Mouse (Mus musculus) hindbrain, postnatal 0 days (tissue): ENCODE measurements around the gene 1110032A03Rik. TPM values are rescaled to one million over a fixed set of nuclear protein-coding genes. Genes with fewer than 3 reads are reported as not detected.

Experiments
- ATAC-seq: fragments of 200-750 bp; cut with Nextera tagmentation; 2 replicates; pipeline ENCODE4 v1.8.0; 2017; ENCODE audit warnings: mild to moderate bottlenecking, moderate TSS enrichment, moderate library complexity
- DNase-seq: peaks from one replicate; pipeline ENCODE4 v3.0.0-alpha.2; 2015; ENCODE audit warnings: low spot score
- H3K27ac ChIP-seq: fragments of 300-500 bp; sonication (generic); 2 replicates; pipeline ENCODE4 v1.5.1; 2014; ENCODE audit warnings: mild to moderate bottlenecking
- H3K27me3 ChIP-seq: fragments of 300-500 bp; sonication (generic); 2 replicates; pipeline ENCODE4 v1.6.1; 2014; ENCODE audit warnings: low read length, mixed read lengths; ENCODE audit not compliant: insufficient read depth
- H3K36me3 ChIP-seq: fragments of 300-500 bp; sonication (generic); 2 replicates; pipeline ENCODE4 v1.6.1; 2014; ENCODE audit warnings: low read length, mixed read lengths; ENCODE audit not compliant: insufficient read depth
- H3K4me1 ChIP-seq: fragments of 300-500 bp; sonication (generic); 2 replicates; pipeline ENCODE4 v1.6.1; 2014; ENCODE audit warnings: antibody characterized with exemption, low read length, mixed read lengths; ENCODE audit not compliant: insufficient read depth
- H3K4me2 ChIP-seq: fragments of 300-500 bp; sonication (generic); 2 replicates; pipeline ENCODE4 v1.6.1; 2014; ENCODE audit warnings: low read depth, mild to moderate bottlenecking, low read length, moderate library complexity, mixed read lengths
- H3K4me3 ChIP-seq: fragments of 300-500 bp; sonication (generic); 2 replicates; pipeline ENCODE4 v1.5.1; 2014; ENCODE audit warnings: low read length
- H3K9ac ChIP-seq: fragments of 300-500 bp; sonication (generic); replicated peaks from 2 replicates; pipeline ENCODE4 v1.6.1; 2014; ENCODE audit warnings: mild to moderate bottlenecking, low read length, moderate library complexity, mixed read lengths
- H3K9me3 ChIP-seq: fragments of 300-500 bp; sonication (generic); 2 replicates; pipeline ENCODE4 v1.6.1; 2016; ENCODE audit warnings: low read length, mixed read lengths
- CTCF ChIP-seq: IDR thresholded peaks from 2 replicates; pipeline ENCODE4 v1.5.1; 2016; ENCODE audit warnings: antibody characterized with exemption, control low read depth, low read depth
- WGBS: fragments of 180-500 bp; shearing (Covaris S2); extraction: QIAGEN DNeasy Blood & Tissue Kit; methylation state at CpG from one replicate; pipeline ENCODE4 v1.1.7; 2014; 5-methylcytosine and 5-hydroxymethylcytosine counted together
- polyA plus RNA-seq: library from polyadenylated mRNA; unstranded; fragments of >200 nt; fragmentation: Nextera tagmentation; extraction: Ambion mirVana; gene quantifications from 2 replicates; pipeline ENCODE4 v1.2.1, GENCODE M21; 2015
- total RNA-seq: library from RNA; depleted of rRNA; stranded (reverse); fragments of >200 nt; gene quantifications from 2 replicates; pipeline ENCODE4 v1.2.3, GENCODE M21; 2014; rRNA removed

1110032A03Rik gene
- total and polyA plus RNA-seq, 2 experiments from 2014 or later = 42.3 to 66.2 TPM

GRCm38 (mm10) chr9:50718878-50719277 lies 56.4 kb downstream of the 1110032A03Rik start:
- 80% methylated on average over 4 of the region's 4 CpGs for WGBS
- H3K4me3 ChIP-seq = no peak overlapping the region
- no peak overlapping the region for H3K4me2 ChIP-seq
- ATAC-seq = no peak
- H3K4me1 ChIP-seq = peaks cover 12% of the 10 kb centered on the region; the same call in 1 of the 2 replicates
- H3K36me3 ChIP-seq = no peaks in the 10 kb centered on the region
- no peaks in the 10 kb centered on the region for H3K27me3 ChIP-seq
- H3K9ac ChIP-seq = no peak overlapping the region
- no peak for TF ChIP-seq CTCF
- no peak overlapping the region for H3K27ac ChIP-seq
- no peaks in the 10 kb centered on the region for H3K9me3 ChIP-seq
- no peak for DNase-seq

DNA sequence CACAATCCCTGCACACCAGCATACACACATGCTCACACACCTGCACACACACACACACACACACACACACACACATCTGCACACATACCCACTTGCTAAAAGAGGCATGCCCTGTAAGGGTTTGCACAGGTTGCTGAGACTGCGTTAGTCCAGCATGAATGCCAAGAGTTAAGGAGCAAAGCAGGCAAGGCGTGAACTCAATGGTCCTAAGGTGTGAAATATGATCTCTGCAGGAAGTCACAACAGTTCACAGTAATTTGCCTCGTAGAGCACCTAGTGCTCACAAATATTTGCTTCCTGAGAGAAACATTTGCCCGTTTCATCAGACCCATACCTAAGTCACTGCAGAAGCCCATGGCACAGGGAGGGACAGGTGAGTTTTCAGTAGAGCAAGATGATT lies 61.1 kb downstream of the 1110032A03Rik start:
- H3K27me3 ChIP-seq = no peaks in the 10 kb centered on the region
- no peaks in the 10 kb centered on the region for H3K4me1 ChIP-seq
- no peaks in the 10 kb centered on the region for H3K9me3 ChIP-seq
- H3K27ac ChIP-seq = no peak overlapping the region
- TF ChIP-seq CTCF = no peak
- WGBS = 65% methylated on average over 4 of the region's 4 CpGs
- H3K9ac ChIP-seq = no peak overlapping the region
- H3K4me2 ChIP-seq = no peak overlapping the region
- DNase-seq = no peak
- ATAC-seq = no peak
- no peaks in the 10 kb centered on the region for H3K36me3 ChIP-seq
- H3K4me3 ChIP-seq = no peak overlapping the region

Other genes starting within 250 kb of the 1110032A03Rik start
- gene Pts, start 246.8 kb downstream of the 1110032A03Rik start, total RNA-seq = 65.7 and 86.8 TPM in 2 replicates
- 114 and 115 TPM in 2 replicates for gene Pts, start 246.8 kb downstream of the 1110032A03Rik start, polyA plus RNA-seq
- 17.2 and 21.7 TPM in 2 replicates for gene Il18, start 220.7 kb downstream of the 1110032A03Rik start, total RNA-seq
- gene Il18, start 220.7 kb downstream of the 1110032A03Rik start, polyA plus RNA-seq = 38.0 and 39.5 TPM in 2 replicates
- 0.21 and 0.72 TPM in 2 replicates for gene Bco2, start 220.3 kb downstream of the 1110032A03Rik start, total RNA-seq
- gene Bco2, start 220.3 kb downstream of the 1110032A03Rik start, polyA plus RNA-seq = 0.48 and 0.64 TPM in 2 replicates
- not detected in 2 replicates for gene Tex12, start 214.2 kb downstream of the 1110032A03Rik start, total RNA-seq
- gene Tex12, start 214.2 kb downstream of the 1110032A03Rik start, polyA plus RNA-seq = 0.21 and 0.34 TPM in 2 replicates
- gene Sdhd, start 171.7 kb downstream of the 1110032A03Rik start, total RNA-seq = 217 and 251 TPM in 2 replicates
- gene Sdhd, start 171.7 kb downstream of the 1110032A03Rik start, polyA plus RNA-seq = 355 and 363 TPM in 2 replicates
- gene Timm8b, start 171.6 kb downstream of the 1110032A03Rik start, total RNA-seq = 131 and 165 TPM in 2 replicates
- gene Timm8b, start 171.6 kb downstream of the 1110032A03Rik start, polyA plus RNA-seq = 442 and 445 TPM in 2 replicates
- 1.2 and 2.6 TPM in 2 replicates for gene Pih1d2, start 158.2 kb downstream of the 1110032A03Rik start, total RNA-seq
- gene Pih1d2, start 158.2 kb downstream of the 1110032A03Rik start, polyA plus RNA-seq = 5.5 and 7.7 TPM in 2 replicates
- 10.7 and 15.0 TPM in 2 replicates for gene Nkapd1, start 158.1 kb downstream of the 1110032A03Rik start, total RNA-seq
- gene Nkapd1, start 158.1 kb downstream of the 1110032A03Rik start, polyA plus RNA-seq = 20.2 and 21.2 TPM in 2 replicates
- 72.2 and 77.4 TPM in 2 replicates for gene Dlat, start 115.7 kb downstream of the 1110032A03Rik start, total RNA-seq
- 65.1 and 69.2 TPM in 2 replicates for gene Dlat, start 115.7 kb downstream of the 1110032A03Rik start, polyA plus RNA-seq
- gene Dixdc1, start 36.0 kb downstream of the 1110032A03Rik start, total RNA-seq = 40.3 and 50.7 TPM in 2 replicates
- 24.4 and 26.0 TPM in 2 replicates for gene Dixdc1, start 36.0 kb downstream of the 1110032A03Rik start, polyA plus RNA-seq
- 0.79 and 2.4 TPM in 2 replicates for gene 2310030G06Rik, start 29.0 kb downstream of the 1110032A03Rik start, total RNA-seq
- gene 2310030G06Rik, start 29.0 kb downstream of the 1110032A03Rik start, polyA plus RNA-seq = 2.7 and 3.0 TPM in 2 replicates
- 8.7 and 9.1 TPM in 2 replicates for gene Cryab, start 24.2 kb downstream of the 1110032A03Rik start, total RNA-seq
- 31.2 and 31.4 TPM in 2 replicates for gene Cryab, start 24.2 kb downstream of the 1110032A03Rik start, polyA plus RNA-seq
- 5.4 TPM in 1 of 2 replicates, not detected in the other for gene Hspb2, start 23.2 kb downstream of the 1110032A03Rik start, total RNA-seq
- 2.2 and 2.9 TPM in 2 replicates for gene Hspb2, start 23.2 kb downstream of the 1110032A03Rik start, polyA plus RNA-seq
- gene Fdxacb1, start 7.3 kb downstream of the 1110032A03Rik start, total RNA-seq = 8.9 and 11.7 TPM in 2 replicates
- gene Fdxacb1, start 7.3 kb downstream of the 1110032A03Rik start, polyA plus RNA-seq = 9.6 and 12.0 TPM in 2 replicates
- 92.7 and 94.0 TPM in 2 replicates for gene Alg9, start 501 bp downstream of the 1110032A03Rik start, total RNA-seq
- 46.4 and 49.9 TPM in 2 replicates for gene Alg9, start 501 bp downstream of the 1110032A03Rik start, polyA plus RNA-seq
- 18.8 and 23.5 TPM in 2 replicates for gene Ppp2r1b, start 69.8 kb upstream of the 1110032A03Rik start, total RNA-seq
- gene Ppp2r1b, start 69.8 kb upstream of the 1110032A03Rik start, polyA plus RNA-seq = 31.4 and 32.8 TPM in 2 replicates
- gene Sik2, start 233.6 kb upstream of the 1110032A03Rik start, total RNA-seq = 24.4 and 26.1 TPM in 2 replicates
- 11.7 and 13.0 TPM in 2 replicates for gene Sik2, start 233.6 kb upstream of the 1110032A03Rik start, polyA plus RNA-seq